Mouse (Mus musculus) ES-E14 (cell line): ENCODE results near the gene Fn1. TPM values are rescaled to one million over a fixed set of nuclear protein-coding genes. Genes with fewer than 3 reads are reported as not detected.

Source experiments
- DNase-seq: peaks from one replicate; pipeline ENCODE4 v3.0.0-alpha.2; 2013; ENCODE audit warnings: low read depth, low spot score
- H3K27ac ChIP-seq: 2 replicates; pipeline ENCODE4 v1.5.1; 2012; ENCODE audit warnings: low read depth, mild to moderate bottlenecking, low read length, moderate library complexity, mixed read lengths; ENCODE audit not compliant: poor library complexity, insufficient read depth, severe bottlenecking
- H3K36me3 ChIP-seq: 2 replicates; pipeline ENCODE4 v1.6.1; 2012; ENCODE audit warnings: mild to moderate bottlenecking, low read length, moderate library complexity, mixed read lengths; ENCODE audit not compliant: control insufficient read depth, poor library complexity, insufficient read depth, severe bottlenecking
- H3K4me1 ChIP-seq, 2 experiments: fragments of 150-350 bp in 1 of 2; sonication (generic) in 1 of 2; 2 replicates each; pipeline ENCODE4 v1.6.1; 2012; ENCODE audit warnings: low read length in 2 of 2, mild to moderate bottlenecking in 1 of 2, mixed read lengths in 1 of 2; ENCODE audit not compliant: control insufficient read depth in 2 of 2, insufficient read depth in 2 of 2, poor library complexity in 1 of 2
- H3K4me3 ChIP-seq, 2 experiments: fragments of 150-350 bp in 1 of 2; sonication (generic) in 1 of 2; 2 replicates each; pipeline ENCODE4 v1.5.1; 2012; ENCODE audit warnings: low read length in 2 of 2, low read depth in 1 of 2, mild to moderate bottlenecking in 1 of 2, mixed read lengths in 1 of 2; ENCODE audit not compliant: insufficient read depth in 1 of 2, poor library complexity in 1 of 2, severe bottlenecking in 1 of 2
- H3K9ac ChIP-seq: 2 replicates; pipeline ENCODE4 v1.6.1; 2012; ENCODE audit warnings: low read depth, mild to moderate bottlenecking, low read length, mixed read lengths; ENCODE audit not compliant: poor library complexity, insufficient read depth, severe bottlenecking
- H3K9me3 ChIP-seq: fragments of 150-350 bp; sonication (generic); 2 replicates; pipeline ENCODE4 v1.6.1; 2012; ENCODE audit warnings: low read depth, mild to moderate bottlenecking, low read length; ENCODE audit not compliant: control insufficient read depth, insufficient read depth
- CHD2 ChIP-seq: IDR thresholded peaks from 2 replicates; pipeline ENCODE4 v1.6.1; 2014; ENCODE audit warnings: mild to moderate bottlenecking, low read depth, low read length, inconsistent platforms
- HCFC1 ChIP-seq: IDR thresholded peaks from 2 replicates; pipeline ENCODE4 v1.6.1; 2012; ENCODE audit warnings: low read length, inconsistent platforms, borderline replicate concordance; ENCODE audit not compliant: insufficient read depth
- MAFK ChIP-seq: IDR thresholded peaks from 2 replicates; pipeline ENCODE4 v1.6.1; 2014; ENCODE audit warnings: mild to moderate bottlenecking, low read depth, low read length, inconsistent platforms; ENCODE audit not compliant: insufficient read depth
- ZC3H11A ChIP-seq: IDR thresholded peaks from 2 replicates; pipeline ENCODE4 v1.6.1; 2012; ENCODE audit warnings: low read depth, mild to moderate bottlenecking, inconsistent platforms, low read length, borderline replicate concordance
- ZNF384 ChIP-seq: IDR thresholded peaks from 2 replicates; pipeline ENCODE4 v1.6.1; 2012; ENCODE audit warnings: low read depth, low read length, inconsistent platforms
- in situ Hi-C, 2 experiments: fragments of 600-800 bp; cut with MboI; formaldehyde crosslinking; loops; one replicate each; pipeline ENCODE4 v1.15.1; 2025; ENCODE audit warnings: low sequenced_read_pairs in 2 of 2, inconsistent platforms in 1 of 2; ENCODE audit not compliant: unreplicated experiment in 2 of 2
- total RNA-seq: library from RNA; depleted of rRNA; stranded (reverse); fragments of 300-350 nt; gene quantifications from 2 replicates; pipeline ENCODE4 v1.2.3, GENCODE M21; 2012

Gene Fn1
- total RNA-seq, 1 experiment = 491 TPM

DNA sequence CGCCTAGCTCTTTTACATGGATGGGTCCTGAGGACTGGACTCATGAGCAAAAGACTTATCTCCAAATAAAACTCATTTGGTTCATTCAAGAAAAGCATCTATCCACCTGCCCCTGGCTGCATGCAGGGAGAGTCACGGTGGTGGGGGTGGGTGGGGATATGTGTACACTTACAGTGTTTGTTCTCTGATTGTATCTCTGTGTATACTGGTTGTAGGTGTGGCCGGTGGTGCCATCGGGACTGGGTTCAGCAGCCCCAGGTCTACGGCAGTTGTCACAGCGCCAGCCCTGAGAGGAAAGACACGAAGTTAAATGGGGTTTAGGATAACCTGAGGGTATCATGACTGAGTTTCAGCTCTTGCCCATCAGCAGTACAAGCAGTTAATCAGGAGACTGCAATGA lies 66.3 kb downstream of the Fn1 start:
- no peak overlapping the region for H3K4me3 ChIP-seq
- H3K9ac ChIP-seq = no peak overlapping the region
- DNase-seq = no peak
- no peaks in the 10 kb centered on the region for H3K9me3 ChIP-seq
- TF ChIP-seq ZNF384 (no peak), CHD2 (no peak), MAFK (no peak)
- in situ Hi-C loops = no loop called here
- peaks cover 54% of the 10 kb centered on the region for H3K36me3 ChIP-seq
- no peak overlapping the region for H3K27ac ChIP-seq
- H3K4me1 ChIP-seq = no peaks in the 10 kb centered on the region

DNA sequence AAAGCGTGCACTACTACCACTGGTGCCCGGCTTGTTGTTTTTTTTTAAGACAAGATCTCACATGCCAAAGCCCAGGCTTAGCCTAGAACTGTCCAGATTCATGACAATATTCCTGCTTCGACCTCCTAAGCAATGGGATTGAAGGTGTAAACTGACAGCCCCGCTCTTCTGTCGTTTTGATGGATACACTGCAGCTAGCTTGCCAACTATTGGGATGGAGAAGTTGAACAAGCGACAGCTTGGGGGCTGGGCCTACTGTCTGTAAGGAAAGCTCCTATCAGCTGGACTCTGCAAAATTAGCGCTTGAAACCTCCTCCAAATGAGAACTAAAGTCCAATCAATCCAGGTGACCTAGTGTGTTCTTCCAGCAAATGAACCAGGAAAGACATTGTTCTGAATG lies 69.1 kb downstream of the Fn1 start:
- DNase-seq = no peak
- no peaks in the 10 kb centered on the region for H3K9me3 ChIP-seq
- in situ Hi-C loops = no loop called here
- no peaks in the 10 kb centered on the region for H3K4me1 ChIP-seq
- TF ChIP-seq ZC3H11A (no peak), CHD2 (no peak), HCFC1 (no peak), MAFK (no peak), ZNF384 (no peak)
- H3K36me3 ChIP-seq = peaks cover 40% of the 10 kb centered on the region
- H3K4me3 ChIP-seq = no peak overlapping the region
- no peak overlapping the region for H3K27ac ChIP-seq
- H3K9ac ChIP-seq = no peak overlapping the region

DNA sequence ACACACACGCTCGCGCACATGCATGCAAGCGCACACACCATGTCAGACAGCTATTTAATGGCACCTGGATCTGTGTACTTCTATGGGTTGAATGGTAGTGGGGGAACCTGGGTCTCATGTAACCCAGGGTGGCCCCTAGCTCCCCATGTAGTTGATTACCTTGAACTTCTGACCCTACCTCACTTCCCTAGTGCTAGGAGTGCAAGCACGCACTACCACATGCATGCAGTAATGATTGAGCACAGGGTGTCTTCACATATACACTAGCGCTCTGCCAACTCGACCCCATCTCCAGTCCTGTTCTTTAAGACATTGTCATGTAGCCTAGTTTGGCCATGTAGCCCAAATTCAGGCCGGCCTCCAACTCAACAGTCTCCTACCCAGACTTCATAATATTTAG lies 69.7 kb downstream of the Fn1 start:
- no peak overlapping the region for H3K4me3 ChIP-seq
- no peak overlapping the region for H3K9ac ChIP-seq
- H3K36me3 ChIP-seq = peaks cover 42% of the 10 kb centered on the region
- in situ Hi-C loops = no loop called here
- H3K4me1 ChIP-seq = no peaks in the 10 kb centered on the region
- H3K9me3 ChIP-seq = no peaks in the 10 kb centered on the region
- no peak overlapping the region for H3K27ac ChIP-seq
- no peak for DNase-seq
- no peak for TF ChIP-seq ZNF384
- no peak for TF ChIP-seq ZC3H11A
- no peak for TF ChIP-seq CHD2
- TF ChIP-seq HCFC1 = no peak
- no peak for TF ChIP-seq MAFK

DNA sequence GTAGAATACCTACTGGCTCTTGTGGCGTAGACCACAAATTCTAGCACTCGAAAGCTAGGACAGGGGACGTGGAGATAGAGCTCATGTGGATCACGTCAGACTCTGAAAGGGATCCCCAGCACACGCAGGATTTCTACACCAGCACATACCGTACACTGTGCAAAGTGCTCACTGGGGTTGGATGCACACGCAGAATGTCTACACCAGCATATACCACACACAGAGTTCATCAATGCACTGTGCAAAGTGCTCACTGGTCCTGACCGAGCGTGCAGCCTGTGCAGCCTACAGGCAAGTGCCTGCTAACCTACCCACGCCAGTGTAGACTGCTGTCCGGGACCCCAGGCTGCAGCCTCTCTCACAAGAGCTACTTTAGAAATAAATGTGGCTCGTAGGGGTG lies 72.6 kb downstream of the Fn1 start:
- H3K9ac ChIP-seq = no peak overlapping the region
- no peak for DNase-seq
- in situ Hi-C loops = no loop called here
- no peaks in the 10 kb centered on the region for H3K9me3 ChIP-seq
- H3K36me3 ChIP-seq = peaks cover 40% of the 10 kb centered on the region
- no peak overlapping the region for H3K4me3 ChIP-seq
- H3K27ac ChIP-seq = no peak overlapping the region
- no peak for TF ChIP-seq MAFK
- TF ChIP-seq ZC3H11A = no peak
- no peak for TF ChIP-seq ZNF384
- TF ChIP-seq CHD2 = no peak
- TF ChIP-seq HCFC1 = no peak
- H3K4me1 ChIP-seq = no peaks in the 10 kb centered on the region

DNA sequence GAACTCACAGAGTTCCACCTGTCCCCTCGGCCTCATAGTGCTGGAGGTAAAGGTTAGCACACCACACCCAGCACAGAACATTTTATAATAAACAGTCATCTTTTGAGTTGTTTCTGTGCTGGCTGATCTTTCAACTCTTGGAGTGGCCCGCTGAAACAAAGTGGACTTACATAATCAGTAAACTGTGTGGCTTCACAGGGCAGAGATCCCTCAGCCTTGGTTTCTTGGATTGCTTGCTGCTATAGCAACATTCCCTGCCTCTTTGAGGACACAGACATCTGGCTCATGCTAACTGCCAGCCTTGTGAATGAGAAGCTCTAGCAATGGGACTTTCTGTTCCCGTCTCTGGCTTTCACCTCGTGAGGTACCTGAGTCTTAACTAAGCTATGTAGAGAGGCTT lies 73.5 kb downstream of the Fn1 start:
- in situ Hi-C loops = loop anchor here in 1 of 2 experiments (10.0 kb wide), 1 partner anchor 45 kb away; no protein-coding TSS in a partner anchor

More for the DNA sequence above, 73.5 kb downstream of the Fn1 start:
- no peak for DNase-seq
- H3K4me3 ChIP-seq = no peak overlapping the region
- no peak overlapping the region for H3K27ac ChIP-seq
- H3K9me3 ChIP-seq = no peaks in the 10 kb centered on the region
- H3K9ac ChIP-seq = no peak overlapping the region
- no peaks in the 10 kb centered on the region for H3K4me1 ChIP-seq
- TF ChIP-seq ZC3H11A (no peak), MAFK (no peak), HCFC1 (no peak), ZNF384 (no peak)
- peaks cover 39% of the 10 kb centered on the region for H3K36me3 ChIP-seq
